Mouse (Mus musculus) spleen, adult 2 months (tissue): ENCODE results near the gene Atxn1. TPM values are rescaled to one million over a fixed set of nuclear protein-coding genes. Genes with fewer than 3 reads are reported as not detected.

Source experiments
- DNase-seq, 2 experiments: peaks; one replicate each; pipeline versions ENCODE4 v3.0.0 to v3.0.0-alpha.2; 2012 to 2021; ENCODE audit warnings: low spot score in 2 of 2, low read depth in 1 of 2
- H3K27ac ChIP-seq: fragments of 200-500 bp; 2 replicates; pipeline ENCODE4 v1.5.1; 2012; ENCODE audit warnings: low read length, inconsistent platforms; ENCODE audit not compliant: insufficient read depth
- H3K27me3 ChIP-seq: fragments of 200-500 bp; 2 replicates; pipeline ENCODE4 v1.6.1; 2012; ENCODE audit warnings: mild to moderate bottlenecking, moderate library complexity, low read length, inconsistent platforms; ENCODE audit not compliant: control insufficient read depth, insufficient read depth
- H3K36me3 ChIP-seq: fragments of 200-500 bp; 2 replicates; pipeline ENCODE4 v1.6.1; 2012; ENCODE audit warnings: mild to moderate bottlenecking, low read length, inconsistent platforms; ENCODE audit not compliant: control insufficient read depth, insufficient read depth
- H3K4me1 ChIP-seq: fragments of 200-500 bp; 2 replicates; pipeline ENCODE4 v1.6.1; 2011; ENCODE audit warnings: inconsistent platforms; ENCODE audit not compliant: control insufficient read depth, insufficient read depth, insufficient read length
- H3K4me3 ChIP-seq: fragments of 200-500 bp; 2 replicates; pipeline ENCODE4 v1.5.1; 2011; ENCODE audit warnings: mild to moderate bottlenecking, inconsistent platforms; ENCODE audit not compliant: insufficient read depth, insufficient read length; ENCODE audit errors: extremely low read depth
- CTCF ChIP-seq: fragments of 200-500 bp; IDR thresholded peaks from 2 replicates; pipeline ENCODE4 v1.5.1; 2011; ENCODE audit warnings: mild to moderate bottlenecking, inconsistent platforms; ENCODE audit not compliant: insufficient read depth, insufficient read length, insufficient replicate concordance; ENCODE audit errors: extremely low read depth
- POLR2A ChIP-seq: fragments of 200-500 bp; IDR thresholded peaks from 2 replicates; pipeline ENCODE4 v1.6.1; 2011; ENCODE audit warnings: low read depth, low read length, inconsistent platforms
- WGBS: fragments of 180-500 bp; shearing (Covaris S2); methylation state at CpG from one replicate; pipeline ENCODE4 v1.1.7; 2018; 5-methylcytosine and 5-hydroxymethylcytosine counted together
- polyA plus RNA-seq: library from polyadenylated mRNA; depleted of rRNA; stranded (reverse); fragments of >200 nt; gene quantifications from 2 replicates; pipeline ENCODE4 v1.2.3, GENCODE M21; 2012

The Atxn1 gene
- polyA plus RNA-seq, 1 experiment, result 10.6 TPM

DNA sequence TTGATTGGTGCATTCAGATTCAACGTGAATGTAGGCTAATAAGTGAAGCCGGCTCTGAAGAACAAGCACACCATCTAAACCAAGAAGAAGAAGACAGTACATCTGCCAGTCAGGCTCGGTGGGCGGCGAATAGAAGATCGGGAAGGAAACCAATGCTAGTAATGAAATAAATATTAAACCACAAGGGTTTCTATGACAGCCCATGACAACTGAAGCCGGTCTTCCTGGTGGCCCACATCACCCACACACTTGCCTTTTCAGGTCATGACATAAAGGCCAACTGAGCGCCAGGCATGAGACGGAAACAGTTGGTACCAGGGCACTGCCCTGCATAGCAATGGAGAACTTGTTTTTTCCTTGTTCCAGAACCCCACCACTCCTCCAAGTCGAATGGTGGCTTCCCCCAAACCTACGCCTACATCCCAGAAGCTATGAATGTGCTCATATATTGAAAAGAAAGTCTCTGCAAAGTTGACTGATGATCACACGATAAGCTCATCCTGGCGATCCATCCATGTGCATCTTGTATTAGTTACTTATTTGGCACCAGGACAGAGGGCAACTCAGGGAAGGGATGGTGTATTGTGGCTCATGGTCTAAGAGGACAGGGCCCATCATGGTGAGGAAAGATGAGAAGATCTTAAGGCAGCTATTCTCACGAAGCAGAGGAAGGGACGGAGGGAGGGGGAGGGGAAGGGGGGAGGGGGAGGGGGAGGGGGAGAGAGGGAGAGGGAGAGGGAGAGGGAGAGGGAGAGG lies 45.7 kb downstream of the Atxn1 start:
- Histone ChIP-seq H3K27ac (no peak overlapping the region), H3K4me3 (no peak overlapping the region), H3K4me1 (no peaks in the 10 kb centered on the region), H3K27me3 (no peaks in the 10 kb centered on the region), H3K36me3 (no peaks in the 10 kb centered on the region)
- 84% methylated on average over 13 of the region's 15 CpGs for WGBS
- TF ChIP-seq CTCF (no peak), POLR2A (no peak)
- DNase-seq, result no peak

GRCm38 (mm10) chr13:45918006-45918380 lies 46.8 kb downstream of the Atxn1 start:
- 88% methylated on average over 12 of the region's 12 CpGs for WGBS
- TF ChIP-seq POLR2A, result no peak
- TF ChIP-seq CTCF, result no peak
- H3K4me3 ChIP-seq, result no peak overlapping the region
- DNase-seq, result no peak
- no peaks in the 10 kb centered on the region for H3K36me3 ChIP-seq
- no peaks in the 10 kb centered on the region for H3K27me3 ChIP-seq
- no peak overlapping the region for H3K27ac ChIP-seq
- H3K4me1 ChIP-seq, result no peaks in the 10 kb centered on the region

DNA sequence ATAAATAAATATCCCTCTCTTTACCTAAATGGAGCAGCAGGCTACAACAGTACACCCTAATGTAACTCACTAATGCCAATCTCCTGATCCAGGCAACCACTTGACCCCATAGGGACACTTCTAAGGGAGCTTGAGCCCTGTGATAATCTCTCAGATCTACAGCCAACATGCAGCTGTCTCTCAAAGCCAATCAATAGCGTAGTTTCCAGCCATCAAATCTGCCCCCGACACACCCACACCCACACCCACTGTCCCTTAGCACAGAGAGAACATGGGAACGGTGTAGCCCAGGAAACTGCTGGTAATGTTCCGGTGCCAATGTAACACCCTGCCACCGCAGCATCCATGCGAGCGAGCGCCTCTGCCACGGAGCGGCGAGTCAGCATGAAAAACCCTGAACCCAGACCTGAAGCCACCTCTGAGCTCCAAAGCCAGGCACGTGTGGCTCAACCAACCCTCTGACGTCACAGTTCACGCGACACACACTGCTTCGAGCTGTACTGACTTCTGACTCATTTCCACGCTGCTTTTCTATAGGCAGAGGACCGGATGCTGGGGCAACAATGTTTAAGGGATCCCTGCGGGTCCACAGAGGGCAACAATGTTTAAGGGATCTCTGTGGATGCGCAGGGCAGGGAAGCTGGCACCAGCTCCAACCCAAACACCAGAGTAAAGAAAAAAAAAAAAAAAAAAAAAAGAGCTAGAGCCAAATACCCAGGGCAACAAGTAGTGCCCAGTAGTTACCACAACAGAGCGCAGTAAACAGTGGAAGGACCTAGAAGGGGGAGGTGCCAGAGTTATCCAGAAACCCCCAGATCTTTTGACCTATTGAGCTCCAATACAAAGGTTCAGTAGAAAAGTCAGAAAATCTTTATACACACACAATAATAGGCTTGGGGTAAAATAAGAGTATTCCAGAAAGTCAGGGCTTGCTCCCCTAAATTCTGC lies 47.5 kb downstream of the Atxn1 start:
- Histone ChIP-seq H3K27ac (no peak overlapping the region), H3K4me1 (no peaks in the 10 kb centered on the region), H3K4me3 (no peak overlapping the region), H3K36me3 (no peaks in the 10 kb centered on the region), H3K27me3 (no peaks in the 10 kb centered on the region)
- no peak for DNase-seq
- 92% methylated on average over 21 of the region's 21 CpGs for WGBS
- TF ChIP-seq POLR2A (no peak), CTCF (no peak)

DNA sequence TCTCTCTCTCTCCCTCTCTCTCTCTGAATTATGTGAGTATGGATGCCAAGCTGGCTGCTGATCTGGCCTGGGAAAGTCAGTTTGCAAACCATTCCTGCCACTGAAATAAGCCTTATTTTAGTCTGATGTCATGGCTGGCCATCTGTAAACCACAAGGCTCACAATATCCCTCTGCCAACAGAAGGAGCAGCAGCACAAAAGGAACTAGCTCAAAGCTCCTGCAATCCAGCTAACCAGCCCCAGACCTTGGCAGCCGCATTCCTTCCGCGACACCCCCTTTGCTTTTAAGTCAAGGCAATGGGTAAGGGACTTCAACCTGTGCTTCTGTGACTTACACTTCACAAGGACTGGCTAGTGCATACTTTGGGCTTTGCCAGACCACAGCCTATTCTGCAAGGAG lies 48.9 kb downstream of the Atxn1 start:
- H3K4me3 ChIP-seq, result no peak overlapping the region
- H3K4me1 ChIP-seq, result peaks cover 8% of the 10 kb centered on the region; the same call in 1 of the 2 replicates
- no peaks in the 10 kb centered on the region for H3K27me3 ChIP-seq
- DNase-seq, result no peak
- 97% methylated on average over 3 of the region's 3 CpGs for WGBS
- H3K27ac ChIP-seq, result no peak overlapping the region
- no peaks in the 10 kb centered on the region for H3K36me3 ChIP-seq
- no peak for TF ChIP-seq POLR2A
- TF ChIP-seq CTCF, result no peak

- H3K4me1 ChIP-seq, result peaks cover 10% of the 10 kb centered on the region; the same call in 1 of the 2 replicates
- 79% methylated on average over 2 of the region's 2 CpGs for WGBS
- H3K4me3 ChIP-seq, result no peak overlapping the region
- H3K36me3 ChIP-seq, result no peaks in the 10 kb centered on the region
- H3K27ac ChIP-seq, result no peak overlapping the region
- no peaks in the 10 kb centered on the region for H3K27me3 ChIP-seq
- no peak for TF ChIP-seq CTCF
- TF ChIP-seq POLR2A, result no peak
- no peak for DNase-seq
These were observed 49.8 kb downstream of the Atxn1 start for GRCm38 (mm10) chr13:45915026-45915425.

GRCm38 (mm10) chr13:45914117-45914516 lies 50.7 kb downstream of the Atxn1 start:
- TF ChIP-seq CTCF (no peak), POLR2A (no peak)
- Histone ChIP-seq H3K4me3 (no peak overlapping the region), H3K36me3 (no peaks in the 10 kb centered on the region), H3K27me3 (no peaks in the 10 kb centered on the region), H3K4me1 (peaks cover 10% of the 10 kb centered on the region; the same call in 1 of the 2 replicates), H3K27ac (no peak overlapping the region)
- 66% methylated on average over 3 of the region's 3 CpGs for WGBS
- no peak for DNase-seq

DNA sequence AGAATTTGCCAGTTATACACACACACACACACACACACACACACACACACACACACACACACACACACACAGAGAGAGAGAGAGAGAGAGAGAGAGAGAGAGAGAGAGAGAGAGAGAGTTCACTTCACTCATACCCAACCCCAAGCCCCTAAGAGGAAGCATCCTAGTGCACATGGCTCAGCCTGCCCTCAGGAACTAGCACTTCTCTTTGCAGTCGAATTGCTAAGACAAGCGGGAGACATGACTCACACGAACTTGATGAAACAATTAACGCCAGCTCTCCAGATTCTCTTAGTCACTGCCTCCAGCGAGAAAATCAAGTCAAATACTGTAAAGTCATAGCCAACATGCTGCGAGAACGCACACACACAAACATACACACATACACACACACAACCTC lies 53.0 kb downstream of the Atxn1 start:
- H3K27ac ChIP-seq, result 0 out of 2 replicates have a peak overlapping the region, but pooled peaks have one; percentile 8
- no peaks in the 10 kb centered on the region for H3K36me3 ChIP-seq
- TF ChIP-seq CTCF (no peak), POLR2A (no peak)
- no peaks in the 10 kb centered on the region for H3K27me3 ChIP-seq
- DNase-seq, result no peak
- 45% methylated on average over 7 of the region's 7 CpGs for WGBS
- peaks cover 20% of the 10 kb centered on the region for H3K4me1 ChIP-seq
- H3K4me3 ChIP-seq, result no peak overlapping the region
